Mouse (Mus musculus) bone marrow, adult 2 months (tissue): Measurements from ENCODE around the gene Hyal1.

Experiments used
- CTCF ChIP-seq: fragments of 200-500 bp; IDR thresholded peaks from 2 replicates; pipeline ENCODE4 v1.5.1; 2011; ENCODE audit warnings: low read length, control low read depth; ENCODE audit not compliant: control insufficient read depth, insufficient read depth
- POLR2A ChIP-seq: fragments of 200-500 bp; IDR thresholded peaks from 2 replicates; pipeline ENCODE4 v1.6.1; 2011; ENCODE audit warnings: low read depth, mild to moderate bottlenecking, control low read depth, low read length, borderline replicate concordance; ENCODE audit not compliant: control insufficient read depth

DNA sequence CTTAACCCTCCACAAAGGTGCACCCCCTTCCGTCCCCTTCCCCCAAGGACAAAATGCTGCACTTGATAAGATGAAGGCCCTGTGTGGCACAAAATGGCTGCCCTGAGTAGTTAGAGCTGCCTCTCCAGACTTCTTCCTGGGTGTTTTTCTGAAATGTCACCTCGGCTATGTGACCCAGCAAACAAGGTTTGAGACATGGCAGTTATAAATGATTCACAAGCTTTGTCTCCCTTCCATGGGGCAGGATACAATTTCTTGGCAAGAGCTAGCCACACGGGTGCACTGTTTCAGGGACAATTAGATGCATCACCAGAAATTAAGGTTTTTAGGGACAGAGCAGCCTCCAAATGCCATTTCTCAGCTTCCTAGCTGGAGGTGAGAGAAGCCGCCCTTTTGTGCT lies 36.3 kb upstream of the Hyal1 start:
- TF ChIP-seq CTCF (no peak), POLR2A (no peak)
